Mouse (Mus musculus): ENCODE results near the gene Magi1.

DNA sequence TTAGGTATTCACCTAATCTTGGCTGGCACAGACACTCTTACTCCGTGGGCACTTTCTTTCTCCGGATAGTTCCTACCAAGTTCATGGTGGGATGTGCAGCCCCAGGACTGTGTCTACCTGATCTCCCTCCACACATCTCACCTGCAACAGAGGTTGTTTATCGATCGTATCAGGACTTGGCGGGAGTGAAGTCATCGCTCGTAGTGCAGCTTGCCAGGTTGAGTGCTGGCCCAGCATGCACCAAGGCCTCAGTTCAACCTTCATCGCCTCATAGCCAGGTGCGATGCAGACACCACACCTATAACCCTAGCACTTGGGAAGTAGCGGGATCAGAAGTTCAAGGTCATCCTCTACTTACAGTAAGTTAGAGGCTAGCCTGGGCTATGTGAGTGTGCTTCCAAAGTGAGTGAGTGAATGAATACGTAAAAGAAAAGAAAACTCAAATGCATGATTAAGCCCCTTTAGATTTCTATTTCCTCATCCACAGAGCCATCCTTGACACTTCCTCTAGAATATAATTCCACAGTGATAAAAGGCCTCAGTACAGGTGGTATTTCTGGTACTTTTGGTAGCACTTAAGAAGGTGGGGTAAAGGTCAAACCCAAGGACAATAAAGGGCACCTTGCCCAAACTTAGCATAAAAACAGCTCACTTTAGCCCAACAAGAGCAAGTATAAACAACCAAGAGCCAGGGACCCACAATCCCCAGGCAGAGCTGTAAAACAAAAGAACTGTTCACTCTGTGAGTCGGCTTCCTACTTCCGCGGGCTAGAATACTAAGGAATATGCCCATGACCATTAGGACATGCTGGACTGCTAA, 103.2 kb downstream of the Magi1 start:
- TF ChIP-seq CTCF (IDR thresholded peaks at IDR 0.05; ENCODE audit: control insufficient read depth, insufficient read depth, low read length) (no peak), POLR2A (IDR thresholded peaks at IDR 0.05; ENCODE audit: borderline replicate concordance, control insufficient read depth, low read depth, low read length) (no peak)

All from bone marrow, adult 2 months (tissue).